Mouse (Mus musculus) brain, embryonic 14.5 days (tissue): Measurements from ENCODE around the gene Twsg1.

Source experiments
- CTCF ChIP-seq: fragments of 200-500 bp; IDR thresholded peaks from 2 replicates; pipeline ENCODE4 v1.5.1; 2012; ENCODE audit warnings: inconsistent platforms, mild to moderate bottlenecking, moderate library complexity, borderline replicate concordance; ENCODE audit not compliant: insufficient read depth, insufficient read length; ENCODE audit errors: extremely low read depth
- POLR2A ChIP-seq: fragments of 200-500 bp; IDR thresholded peaks from 2 replicates; pipeline ENCODE4 v1.6.1; 2012; ENCODE audit warnings: mild to moderate bottlenecking, inconsistent platforms, borderline replicate concordance; ENCODE audit not compliant: poor library complexity, insufficient read depth, insufficient read length, severe bottlenecking; ENCODE audit errors: extremely low read depth

DNA sequence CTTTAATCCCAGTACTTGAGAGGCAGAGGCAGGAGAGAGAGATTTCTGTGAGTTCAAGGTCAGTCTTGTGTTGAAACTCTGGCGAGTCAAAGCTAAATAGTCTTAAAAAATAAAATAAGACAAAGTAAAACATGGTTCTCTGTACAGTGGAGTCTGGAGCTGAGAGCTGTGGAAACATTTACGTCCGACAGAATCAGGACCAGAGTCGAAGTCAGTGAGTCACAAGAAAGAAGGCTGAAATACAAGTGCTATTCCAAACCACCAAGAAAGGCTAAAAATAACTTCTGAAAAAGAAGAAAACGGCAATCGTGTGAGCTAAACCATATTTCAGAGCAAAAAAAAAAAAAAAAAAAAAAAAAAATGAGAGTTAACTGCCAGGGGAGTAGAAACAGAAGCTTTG is 48.7 kb downstream of the Twsg1 start:
- TF ChIP-seq POLR2A: no peak
- no peak for TF ChIP-seq CTCF
